Mouse (Mus musculus) A20 (cell line): ENCODE measurements around the gene Epc2.

ENCODE experiments used
- DNase-seq: peaks from one replicate; pipeline ENCODE4 v3.0.0-alpha.2; 2011; ENCODE audit warnings: low read depth, low spot score

Epc2 gene

DNA sequence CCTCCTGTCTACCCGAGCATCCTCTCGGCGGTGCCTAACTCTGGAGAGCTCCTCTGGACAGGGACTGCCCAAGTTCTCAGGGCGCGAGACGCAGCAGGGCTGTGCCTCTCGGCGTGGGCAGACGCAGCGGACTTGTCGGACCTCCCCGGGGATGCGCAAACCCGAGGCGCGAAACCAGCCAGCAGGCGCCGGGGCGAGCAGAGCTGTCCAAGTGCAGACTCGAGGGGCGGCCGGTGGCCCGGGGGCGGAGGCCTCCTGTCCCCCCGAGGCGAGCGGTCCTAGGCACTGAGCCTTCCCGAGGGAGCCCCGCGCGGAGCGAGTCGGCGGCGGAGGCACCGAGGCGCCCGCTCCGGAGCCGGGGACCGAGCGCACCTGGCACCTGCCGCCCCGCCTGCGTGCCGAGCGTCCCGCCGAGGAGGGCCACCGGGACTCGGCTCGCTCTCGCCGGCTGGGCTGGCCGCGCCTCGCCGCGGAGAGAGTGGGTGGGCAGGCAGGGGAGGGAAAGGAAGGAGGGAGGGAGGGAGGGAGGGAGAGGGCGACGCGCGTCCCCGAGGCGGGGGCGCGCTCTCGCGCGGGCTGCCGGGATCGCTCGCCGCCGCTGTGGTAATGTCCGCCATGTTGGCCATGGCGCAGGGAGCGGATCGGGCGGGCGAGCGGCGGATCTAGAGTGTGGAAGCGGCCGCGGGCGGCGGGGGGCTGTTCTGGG lies at the start of gene Epc2:
Epc2 (plus strand) TSS at position 556 of the 706 bp plus-strand sequence.
- peak; percentile 88 for DNase-seq

DNA sequence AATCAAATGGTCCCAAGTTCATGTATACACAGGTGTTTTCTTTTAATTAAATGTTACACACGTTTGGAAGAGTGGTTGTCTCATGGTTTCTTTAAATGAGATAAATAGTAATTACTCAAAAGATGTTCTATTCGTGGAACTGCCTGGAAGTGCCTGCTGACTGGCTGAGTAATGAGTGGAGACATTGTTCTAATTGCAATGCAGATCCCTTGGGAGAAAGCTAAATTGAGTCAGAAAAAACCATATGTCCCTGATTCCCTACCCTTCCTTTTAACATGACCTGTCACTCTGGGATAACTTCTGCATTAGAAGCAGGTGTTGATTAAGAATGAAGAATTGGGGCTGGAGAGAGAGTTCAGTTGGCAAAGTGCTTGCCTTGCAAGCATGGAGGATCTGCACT lies 45.3 kb upstream of the Epc2 start:
- DNase-seq: no peak

DNA sequence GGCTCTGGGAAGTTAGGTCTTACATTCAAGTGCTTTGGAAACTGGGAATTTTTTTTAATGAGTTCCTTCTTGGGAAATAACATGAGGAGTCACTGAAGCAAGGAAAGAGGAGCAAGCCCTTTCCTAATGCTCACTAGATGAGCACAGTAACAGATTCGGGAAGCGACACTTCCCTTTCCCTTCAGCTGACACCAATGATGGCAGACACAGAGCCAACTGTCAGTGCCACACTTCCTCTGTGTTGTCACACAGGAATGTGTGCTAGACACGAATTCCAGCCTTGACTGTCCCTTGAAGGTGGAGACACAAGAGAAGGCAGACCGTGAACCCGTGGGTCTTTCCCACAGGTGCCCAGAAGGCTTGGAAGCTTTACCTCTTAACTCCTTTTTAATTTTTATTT lies 39.6 kb upstream of the Epc2 start:
- no peak for DNase-seq

GRCm38 (mm10) chr2:49412576-49412975 lies 38.7 kb upstream of the Epc2 start:
- no peak for DNase-seq

GRCm38 (mm10) chr2:49415868-49416267 lies 35.4 kb upstream of the Epc2 start:
- no peak for DNase-seq

- DNase-seq: peak; percentile 85
These were observed 34.2 kb upstream of the Epc2 start for GRCm38 (mm10) chr2:49417018-49417604.

DNA sequence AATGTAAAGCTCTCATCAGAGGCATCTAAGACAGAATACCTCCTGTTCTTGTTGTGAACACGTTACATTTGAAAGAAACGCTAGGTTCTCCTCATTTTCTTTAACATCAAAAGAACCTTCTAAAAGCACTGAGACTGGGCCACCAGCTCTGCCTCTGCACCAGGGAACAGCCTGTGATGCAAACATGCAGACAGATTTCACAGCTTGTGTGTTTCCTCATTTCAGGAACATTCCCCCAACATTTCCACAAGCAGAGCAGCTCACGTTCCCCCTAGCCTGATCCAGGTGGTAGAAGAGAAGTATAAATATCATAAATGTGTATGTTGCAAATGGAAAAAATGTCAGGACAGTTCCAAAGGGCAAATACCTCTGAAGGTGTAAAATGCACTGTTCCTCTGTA lies 30.9 kb upstream of the Epc2 start:
- no peak for DNase-seq

- DNase-seq: no peak
These were observed 27.4 kb upstream of the Epc2 start for GRCm38 (mm10) chr2:49423857-49424256.

- peak; percentile 84 for DNase-seq
These were observed 26.5 kb upstream of the Epc2 start for GRCm38 (mm10) chr2:49424788-49425187.

DNA sequence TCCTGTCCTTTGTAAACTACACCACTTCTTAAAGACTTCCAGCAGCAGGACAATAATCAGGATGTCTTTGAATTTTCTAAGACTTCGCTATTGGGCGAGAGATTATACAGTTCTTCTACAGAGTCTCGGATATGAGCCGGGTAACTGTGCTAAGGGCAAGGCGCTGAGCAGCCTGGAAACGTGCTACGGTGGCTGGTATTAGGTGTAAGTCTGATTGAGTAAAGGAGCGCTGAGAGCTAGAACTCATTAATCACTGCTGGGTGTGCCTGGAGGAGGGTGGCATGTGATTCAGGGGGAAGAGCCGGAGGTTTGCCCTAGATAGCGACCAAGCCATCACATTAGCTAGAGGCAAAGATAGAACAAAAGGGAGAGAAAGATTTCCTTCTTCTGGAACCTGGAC lies 25.1 kb upstream of the Epc2 start:
- DNase-seq: no peak

GRCm38 (mm10) chr2:49431015-49431414 lies 20.3 kb upstream of the Epc2 start:
- no peak for DNase-seq

DNA sequence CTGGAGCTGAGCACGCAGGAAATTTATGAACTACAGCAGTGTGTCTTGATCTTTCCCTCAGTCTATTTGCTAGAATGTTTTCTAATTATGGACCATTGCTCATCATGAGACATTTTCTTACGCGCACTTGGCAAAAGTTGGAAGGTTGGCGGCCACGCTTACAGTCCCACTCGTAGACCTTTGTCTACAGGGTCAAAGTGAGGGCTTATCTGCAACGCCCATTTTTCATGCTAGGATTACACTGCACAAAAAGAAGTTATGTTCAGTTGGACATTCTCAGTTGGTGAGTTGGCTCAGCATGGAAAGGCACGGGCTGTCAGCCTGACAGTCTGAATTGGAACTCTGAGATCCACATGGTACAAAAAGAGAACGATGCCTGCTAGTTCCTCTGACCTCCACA lies 18.1 kb upstream of the Epc2 start:
- DNase-seq: no peak

GRCm38 (mm10) chr2:49446238-49446637 lies 5.0 kb upstream of the Epc2 start:
- DNase-seq: peak; percentile 26

DNA sequence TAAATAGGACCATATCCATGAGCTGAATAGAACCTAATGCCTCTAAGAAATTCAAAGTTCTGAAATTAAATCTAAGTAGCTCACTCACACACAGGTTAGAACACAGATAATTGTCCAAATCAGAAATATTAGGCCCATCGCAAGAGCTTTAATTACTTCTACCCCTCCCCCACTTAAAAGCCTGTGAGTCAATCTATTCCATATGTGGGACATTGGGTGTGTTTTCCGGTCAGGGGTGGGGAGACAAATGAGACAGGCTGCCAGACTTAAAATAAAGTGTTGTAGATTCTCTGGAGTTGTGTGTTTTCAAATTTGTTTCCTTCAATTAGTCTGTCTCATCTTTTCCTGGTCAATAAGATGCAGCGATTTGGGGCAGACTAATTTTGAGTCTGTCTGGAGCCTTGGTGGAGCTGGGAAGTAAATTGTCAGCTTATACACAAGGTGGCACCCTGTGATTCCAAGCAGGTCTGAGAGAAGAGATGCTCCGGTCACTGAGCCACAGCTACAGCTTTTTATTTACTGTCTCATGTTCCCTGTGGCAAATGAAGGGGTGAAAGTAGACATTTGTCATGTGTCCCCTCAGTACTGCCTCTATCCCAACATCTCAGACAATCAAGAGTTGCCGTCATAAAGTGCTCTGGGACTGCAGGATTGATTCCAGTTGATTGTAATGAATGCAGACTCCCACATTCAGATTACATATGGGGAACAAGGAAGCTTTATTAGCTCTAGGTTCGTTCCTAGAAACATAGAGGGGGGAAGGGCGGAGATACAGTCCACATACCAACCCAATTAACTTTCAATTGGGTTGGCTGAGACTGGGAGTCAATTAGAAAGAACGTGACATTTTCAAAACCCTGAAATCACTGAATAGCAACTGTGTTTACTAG lies 3.5 kb upstream of the Epc2 start:
- no peak for DNase-seq

DNA sequence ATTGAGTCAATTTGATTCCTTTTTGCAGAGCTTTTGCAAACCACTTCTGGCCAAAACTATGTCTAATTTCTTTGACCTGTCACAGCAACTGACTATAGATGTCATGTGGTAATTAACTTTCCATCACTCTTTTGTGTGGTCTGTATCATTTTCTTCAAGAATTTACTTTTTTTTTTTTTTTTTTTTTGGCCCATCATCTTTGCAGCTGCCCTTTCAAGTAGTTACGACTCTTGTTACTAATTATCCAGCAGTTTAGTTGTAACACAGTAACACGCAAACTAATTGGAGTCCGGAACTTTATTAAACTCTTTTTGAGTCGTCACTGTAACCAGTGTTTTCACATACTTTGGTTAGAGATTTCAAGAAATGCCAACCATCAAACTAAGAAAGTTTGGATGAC lies 819 bp upstream of the Epc2 start:
- DNase-seq: no peak

DNA sequence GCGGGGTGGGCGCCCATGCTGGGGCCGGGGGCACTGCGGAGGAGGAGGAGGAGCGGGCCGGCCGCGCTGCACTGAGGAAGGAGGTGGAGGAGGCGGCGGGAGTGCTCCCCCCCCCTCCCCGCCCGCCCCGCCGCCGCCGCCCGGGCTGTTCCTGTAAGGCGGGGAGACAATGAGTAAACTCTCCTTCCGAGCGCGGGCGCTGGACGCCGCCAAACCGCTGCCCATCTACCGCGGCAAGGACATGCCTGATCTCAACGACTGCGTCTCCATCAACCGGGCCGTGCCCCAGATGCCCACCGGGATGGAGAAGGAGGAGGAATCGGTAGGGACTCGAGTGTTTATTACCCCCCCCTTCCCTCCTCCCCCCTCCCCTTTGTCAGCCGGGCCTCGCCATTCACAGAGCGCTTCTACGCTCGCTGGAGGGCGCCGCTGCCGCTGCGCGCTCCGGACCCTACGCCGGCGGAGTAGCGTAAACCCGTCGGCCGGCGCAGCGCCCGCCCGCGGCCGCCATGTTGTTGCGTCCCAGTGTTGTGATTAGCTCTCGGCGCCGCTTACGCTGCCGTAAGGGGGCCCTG lies 438 bp downstream of the Epc2 start:
- DNase-seq: peak; percentile 96

GRCm38 (mm10) chr2:49452451-49453081 lies 1.3 kb downstream of the Epc2 start:
- peak; percentile 89 for DNase-seq

DNA sequence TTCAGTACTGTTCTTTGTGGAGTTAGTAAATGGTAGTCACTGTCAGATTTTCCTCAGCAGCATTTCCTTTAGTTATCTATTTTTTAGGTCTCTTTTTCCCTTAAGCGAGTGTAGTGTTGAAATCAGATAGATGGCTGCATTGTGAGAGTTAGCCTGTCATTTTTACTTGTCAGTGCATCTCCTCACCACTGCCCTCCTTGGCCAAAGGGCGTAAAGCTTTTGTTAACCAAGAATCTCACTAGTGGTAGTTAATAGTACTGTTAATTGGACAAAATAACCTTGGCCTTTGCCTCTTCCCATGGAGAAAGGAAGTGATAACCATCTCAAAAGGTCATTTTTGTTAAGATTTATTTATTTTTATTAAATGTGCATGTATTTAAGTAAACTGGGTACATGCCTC lies 6.5 kb downstream of the Epc2 start:
- no peak for DNase-seq

- no peak for DNase-seq
These were observed 14.5 kb downstream of the Epc2 start for GRCm38 (mm10) chr2:49465672-49466222.

DNA sequence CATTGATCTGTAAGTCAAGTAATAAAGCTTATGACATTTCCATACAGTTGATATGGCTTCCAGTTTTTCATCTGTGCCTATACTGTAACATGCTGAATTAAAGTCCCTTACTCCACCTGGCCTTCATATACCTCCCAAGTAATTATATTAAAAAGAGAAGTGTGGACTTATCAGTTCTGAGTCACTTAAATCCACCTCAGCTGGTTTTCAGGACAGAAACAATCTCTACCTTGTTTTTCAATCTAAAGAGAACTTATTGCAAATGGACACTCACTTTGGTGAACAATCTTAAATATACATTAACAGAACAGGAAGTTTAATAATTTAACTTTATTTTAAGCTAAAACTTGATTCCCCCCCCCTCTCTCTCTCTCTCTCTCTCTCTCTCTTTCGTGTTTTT lies 15.8 kb downstream of the Epc2 start:
- no peak for DNase-seq

DNA sequence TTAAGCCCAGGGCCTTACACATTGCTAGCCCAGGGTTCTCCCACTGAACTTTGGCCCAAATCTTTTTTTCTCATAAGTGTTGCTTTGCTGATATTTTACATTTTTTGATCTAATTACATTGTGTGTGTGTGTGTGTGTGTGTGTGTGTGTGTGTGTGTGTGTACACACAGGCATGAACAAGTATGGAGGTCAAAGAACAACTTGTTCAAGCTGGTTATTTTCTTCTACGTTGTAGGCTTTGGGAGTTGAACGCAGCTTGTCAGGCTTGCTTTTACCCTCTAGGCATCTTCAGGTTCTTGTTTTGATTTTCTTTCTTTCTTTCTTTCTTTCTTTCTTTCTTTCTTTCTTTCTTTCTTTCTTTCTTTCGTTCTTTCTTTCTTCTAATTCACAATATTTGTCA lies 19.9 kb downstream of the Epc2 start:
- DNase-seq: no peak
